Mouse (Mus musculus) A20 (cell line): ENCODE results near the gene 9630041A04Rik.

ENCODE experiments used
- DNase-seq: peaks from one replicate; pipeline ENCODE4 v3.0.0-alpha.2; 2011; ENCODE audit warnings: low read depth, low spot score

9630041A04Rik gene

DNA sequence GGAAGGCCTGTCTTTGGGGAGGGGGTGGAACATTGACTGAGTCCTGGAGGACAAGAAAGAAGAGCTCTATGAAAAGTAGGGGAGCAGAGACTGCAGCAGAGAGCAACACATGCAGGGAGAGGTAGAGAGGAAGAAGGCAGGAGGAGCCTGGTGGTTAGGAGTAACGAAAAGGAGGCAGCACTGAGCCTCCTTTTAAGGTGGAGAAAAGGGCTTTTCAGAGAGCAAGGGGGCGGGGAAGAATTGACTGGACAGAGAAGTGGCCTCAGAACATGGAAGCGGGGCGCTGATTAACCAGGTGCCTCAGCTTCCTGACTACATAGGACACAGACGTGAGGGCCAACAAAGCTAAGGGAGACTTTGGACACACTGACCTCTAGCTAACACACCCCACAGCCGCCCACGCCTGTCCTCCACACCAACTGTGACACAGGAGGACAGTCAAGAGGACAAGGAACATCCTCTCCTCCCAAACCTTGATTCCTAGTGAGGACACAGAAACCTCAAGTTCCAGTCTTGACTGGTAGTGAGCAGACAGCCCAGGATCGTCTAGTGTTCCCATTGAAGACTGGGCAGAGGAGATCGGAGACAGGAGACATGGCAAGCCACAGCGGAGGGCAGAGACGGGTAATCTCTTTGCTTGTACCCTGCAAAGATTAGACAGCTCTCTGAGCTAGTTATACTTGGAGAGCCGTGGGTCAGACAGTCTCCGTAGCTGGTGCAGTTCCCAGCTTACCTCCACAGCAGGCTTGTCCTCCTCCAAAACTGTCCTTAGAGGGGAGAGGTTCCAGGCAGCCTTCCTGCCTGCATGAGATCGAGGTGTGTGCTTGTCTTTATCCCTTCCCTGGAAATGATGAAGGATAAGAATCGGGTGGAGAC lies at the start of gene 9630041A04Rik:
TSS of gene 9630041A04Rik (plus strand) at position 246 of the 876 bp plus-strand sequence.
- no peak for DNase-seq

DNA sequence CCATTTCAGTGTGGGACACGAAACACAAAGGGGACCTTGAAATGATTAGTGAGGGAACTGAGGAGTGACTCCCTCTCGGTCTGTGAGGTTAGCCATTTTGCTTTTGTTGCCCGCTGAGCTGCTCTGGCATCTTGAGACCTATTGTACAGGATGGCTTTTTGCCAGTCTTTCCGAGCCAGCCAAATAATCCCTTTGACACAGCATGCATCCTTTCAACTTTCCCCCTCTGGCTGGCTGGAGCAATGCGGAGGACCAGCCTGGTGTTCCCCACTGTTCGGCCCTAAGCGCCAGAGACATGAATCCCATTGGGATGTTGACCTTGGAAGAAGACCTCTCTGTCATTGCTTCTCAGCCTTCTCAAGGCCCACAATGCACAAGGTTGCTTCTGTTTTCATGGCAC lies 37.7 kb upstream of the 9630041A04Rik start:
- DNase-seq = no peak

DNA sequence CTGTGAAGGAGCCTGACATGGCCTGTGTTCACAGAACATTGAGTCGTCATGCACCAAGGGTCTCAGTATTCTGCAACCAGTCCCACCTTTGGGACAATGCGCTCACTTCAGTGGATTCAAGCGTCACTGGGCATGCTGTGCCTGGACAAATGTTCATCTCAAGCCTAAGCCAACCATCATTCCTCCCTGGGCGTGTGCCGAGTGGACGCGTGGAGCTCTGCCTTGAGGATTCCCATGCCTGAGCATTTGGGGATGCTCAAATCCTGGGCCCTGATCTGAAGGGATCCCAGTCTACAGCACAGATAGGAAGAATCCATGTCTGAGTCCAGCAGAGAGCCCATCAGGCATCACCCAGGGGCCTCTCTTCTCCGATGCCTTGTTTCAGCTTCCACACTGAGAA lies 36.0 kb upstream of the 9630041A04Rik start:
- DNase-seq = no peak

DNA sequence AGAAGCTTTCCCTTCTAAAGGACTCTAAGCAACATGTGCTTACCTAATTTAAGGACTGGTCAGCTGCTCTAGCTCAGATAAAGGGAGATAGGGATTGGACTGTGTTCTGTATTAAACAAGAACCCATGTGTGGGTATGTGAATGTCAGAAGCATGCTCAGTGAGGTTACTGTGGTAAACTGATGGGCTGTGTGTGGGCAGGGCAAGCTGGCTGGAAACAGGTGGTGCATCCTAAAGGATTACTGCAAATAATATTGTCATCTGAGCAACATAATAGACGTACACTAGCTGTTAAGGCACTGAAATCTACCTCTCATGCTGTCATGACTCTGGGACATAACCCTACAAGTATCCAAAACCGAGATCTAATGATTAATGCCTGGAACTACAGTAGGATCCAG lies 28.0 kb upstream of the 9630041A04Rik start:
- DNase-seq = no peak

DNA sequence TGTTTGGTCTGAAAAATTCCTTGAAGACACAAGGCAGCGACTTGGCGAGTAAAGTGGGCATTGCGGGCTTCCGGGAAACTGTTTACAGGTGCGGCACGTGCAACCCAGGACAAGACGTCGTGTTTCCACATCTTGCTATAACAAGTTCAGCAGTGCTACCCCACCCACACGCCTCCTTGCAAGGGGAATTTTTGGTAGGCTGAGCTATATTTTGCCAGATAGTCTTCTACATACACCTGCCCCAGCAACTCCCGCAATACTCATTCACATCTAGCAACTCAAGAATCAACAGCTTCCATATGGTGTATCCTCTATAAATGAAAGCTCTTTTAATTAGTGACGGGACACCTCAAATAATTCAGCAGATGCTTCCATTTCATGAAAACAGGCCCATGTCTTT lies 20.5 kb upstream of the 9630041A04Rik start:
- no peak for DNase-seq

DNA sequence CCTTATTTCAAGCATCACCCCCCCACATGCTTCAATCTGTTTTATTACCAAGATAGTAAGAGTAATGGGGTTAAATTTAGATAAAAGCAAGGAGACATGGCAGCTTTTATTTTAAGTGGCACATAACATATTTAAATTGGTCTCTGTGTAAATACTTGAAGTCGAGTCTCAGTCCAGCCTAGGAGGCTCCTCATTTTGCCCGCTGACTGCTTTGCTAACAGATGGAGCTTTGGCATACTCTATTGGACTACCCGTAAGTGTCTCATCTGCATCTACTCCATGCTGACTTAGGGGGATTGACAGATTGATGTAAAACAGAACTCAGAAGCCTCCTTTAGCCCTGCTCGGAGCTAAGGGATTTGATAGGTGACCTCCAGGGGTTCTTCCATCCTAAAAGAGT lies 17.7 kb upstream of the 9630041A04Rik start:
- DNase-seq = no peak

DNA sequence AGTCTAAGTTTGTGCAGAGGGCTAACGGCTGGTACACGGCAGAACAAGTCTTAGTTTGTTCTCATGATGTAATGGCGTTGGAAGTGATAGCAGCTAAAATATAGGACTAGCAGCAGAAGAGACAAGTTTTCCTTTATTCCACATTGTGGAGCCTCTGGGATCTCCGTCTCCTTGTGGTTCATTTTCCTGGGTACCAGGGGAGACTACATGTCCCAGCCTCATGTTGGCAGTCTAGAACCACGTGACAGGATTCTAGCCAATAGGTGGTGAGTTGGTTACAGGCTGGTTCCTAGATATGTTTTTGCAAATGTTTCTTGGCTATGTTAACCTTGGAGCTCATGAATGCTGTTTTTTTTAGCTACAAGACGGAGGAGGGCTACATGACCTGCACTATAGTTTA lies 15.9 kb upstream of the 9630041A04Rik start:
- DNase-seq = no peak

DNA sequence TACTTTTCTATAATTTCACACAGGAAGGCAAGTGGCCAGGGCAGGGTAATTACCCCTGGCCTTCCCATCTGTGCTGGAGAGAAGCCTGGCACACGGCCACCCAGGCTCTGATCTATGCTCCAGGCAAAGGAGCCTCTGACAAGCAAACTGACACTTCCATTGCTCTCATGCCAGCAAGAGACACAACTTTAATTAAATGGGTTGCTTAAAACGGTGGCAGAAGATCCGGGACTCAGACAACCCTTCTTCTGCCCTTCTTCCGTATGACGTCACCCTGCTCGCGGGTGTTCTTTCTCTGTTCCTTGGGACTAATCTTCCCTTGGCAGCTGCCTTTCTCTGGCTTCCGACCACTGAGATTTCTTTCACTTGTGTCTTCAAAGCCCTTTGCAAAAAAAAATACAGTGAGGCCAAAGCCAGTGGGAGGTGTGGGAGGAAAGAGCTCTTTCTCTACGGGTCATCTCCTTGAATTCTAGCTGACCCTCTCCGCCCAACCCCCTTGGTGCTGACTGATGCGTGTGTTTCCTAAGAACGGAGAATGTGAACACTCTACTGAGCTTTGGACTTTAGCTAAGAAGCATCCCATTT lies 932 bp downstream of the 9630041A04Rik start:
- DNase-seq = no peak

DNA sequence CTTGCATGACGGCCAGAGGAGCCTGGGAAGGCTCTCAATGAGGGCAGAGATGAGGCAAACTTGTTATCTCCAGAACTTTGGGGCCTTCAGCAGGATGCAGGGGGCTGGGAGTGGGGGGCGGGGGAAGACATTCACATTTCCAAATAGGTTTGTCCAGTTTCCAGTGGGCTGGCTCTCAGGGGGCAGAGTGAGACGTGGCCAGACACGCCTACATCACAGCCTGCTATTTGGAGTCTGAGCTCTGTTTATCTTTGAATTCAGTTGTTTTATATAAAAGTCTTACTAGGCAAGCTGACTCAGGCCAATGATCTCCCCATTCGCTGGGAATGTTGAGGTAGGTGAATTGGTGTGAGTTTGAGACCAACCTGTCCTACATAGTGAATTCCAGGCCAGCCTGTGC lies 1.5 kb downstream of the 9630041A04Rik start:
- no peak for DNase-seq

DNA sequence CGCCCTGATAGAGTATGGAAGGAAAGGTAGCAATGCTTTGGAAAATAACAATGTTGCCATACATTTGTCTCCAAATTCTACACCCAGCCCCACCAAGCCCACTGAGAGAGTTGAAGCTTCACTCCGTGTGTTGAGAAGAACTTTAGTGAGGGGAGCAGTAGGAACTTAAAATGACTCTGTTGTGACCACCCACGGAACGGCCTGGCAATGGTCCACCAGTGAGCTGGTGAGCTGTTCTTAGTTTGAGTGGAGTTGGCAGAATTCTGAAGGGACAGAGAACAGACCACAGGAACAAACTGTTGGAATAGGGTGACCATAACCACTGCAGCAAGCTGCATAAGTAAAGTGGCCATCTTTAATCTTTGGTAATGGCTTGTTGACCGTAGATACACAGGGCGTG lies 7.0 kb downstream of the 9630041A04Rik start:
- DNase-seq = no peak

DNA sequence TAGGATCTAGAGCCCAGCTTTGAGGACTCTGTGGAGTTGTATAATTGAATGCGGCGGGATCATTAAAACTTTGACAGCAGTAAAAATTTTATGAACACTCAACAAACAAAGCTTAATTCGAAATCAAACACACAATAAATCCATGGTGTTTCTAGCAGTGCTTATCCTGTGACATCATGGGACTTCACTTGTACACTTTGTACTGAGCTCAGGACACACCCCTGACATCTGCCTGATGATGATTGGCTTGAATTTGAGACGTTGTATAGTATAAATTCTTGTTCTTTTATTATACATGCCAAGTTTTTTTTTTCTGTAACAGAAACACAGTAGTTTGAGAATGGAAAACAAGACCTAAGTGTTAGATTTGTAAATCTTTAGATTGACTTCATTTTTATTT lies 8.4 kb downstream of the 9630041A04Rik start:
- no peak for DNase-seq

DNA sequence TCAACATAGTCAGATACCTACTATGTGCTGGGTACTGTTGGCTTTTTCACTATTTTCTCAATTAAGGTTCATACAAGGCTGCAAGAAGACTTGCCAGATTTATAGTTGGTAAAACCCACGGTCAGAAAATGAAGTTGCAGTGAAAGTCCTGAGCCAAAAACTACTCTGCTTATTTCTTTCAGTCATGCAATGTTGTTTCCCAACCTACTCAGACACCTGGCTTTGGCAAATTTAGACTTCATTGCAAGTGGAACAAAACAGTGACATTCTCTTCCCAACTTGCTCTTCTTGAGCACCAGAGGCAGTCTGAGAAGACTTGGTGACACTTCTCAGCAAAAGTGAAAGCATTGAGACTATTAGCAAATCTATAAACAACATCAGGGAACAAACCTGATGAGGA lies 13.7 kb downstream of the 9630041A04Rik start:
- DNase-seq = no peak

DNA sequence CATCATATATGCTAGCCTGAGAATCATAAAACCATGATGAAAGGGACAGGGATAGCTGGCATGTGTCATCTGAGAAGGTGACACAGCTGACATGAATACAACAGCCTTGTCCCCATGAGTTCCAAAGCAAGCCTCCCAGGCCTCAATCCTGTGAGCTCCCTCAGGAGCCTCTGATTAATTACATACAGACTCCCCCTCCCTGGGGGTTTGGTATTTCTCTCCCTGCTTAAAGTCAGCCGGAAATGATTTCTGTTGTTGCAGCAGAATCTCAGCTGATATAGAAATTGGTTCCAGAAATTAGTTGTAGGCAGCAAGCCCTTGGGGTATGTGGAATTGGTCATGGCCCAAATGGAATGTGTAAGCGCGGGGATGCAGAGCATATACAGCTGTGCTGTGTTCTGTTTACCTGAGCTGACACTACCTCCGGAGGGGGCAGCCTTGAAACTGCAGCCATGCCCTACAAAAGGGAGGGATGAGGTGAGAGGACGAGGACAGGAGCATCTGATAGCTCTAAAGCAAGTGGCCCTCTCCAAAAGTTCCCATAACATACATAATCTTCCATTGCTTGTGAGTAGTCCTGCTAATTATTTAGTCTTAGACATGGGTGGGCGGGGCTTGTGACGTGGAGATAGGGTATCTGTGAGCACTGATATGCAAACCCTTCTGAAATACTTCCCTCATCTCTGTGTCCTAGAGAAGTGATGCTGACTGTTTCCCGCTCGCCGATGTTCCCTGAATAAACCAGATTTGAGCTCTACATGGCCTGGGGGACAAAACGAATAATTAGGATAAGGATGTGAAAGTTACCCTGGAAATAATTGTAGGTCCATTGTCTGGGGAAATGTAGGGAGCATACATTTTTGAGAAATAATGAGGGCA lies 15.7 kb downstream of the 9630041A04Rik start:
- DNase-seq = no peak

DNA sequence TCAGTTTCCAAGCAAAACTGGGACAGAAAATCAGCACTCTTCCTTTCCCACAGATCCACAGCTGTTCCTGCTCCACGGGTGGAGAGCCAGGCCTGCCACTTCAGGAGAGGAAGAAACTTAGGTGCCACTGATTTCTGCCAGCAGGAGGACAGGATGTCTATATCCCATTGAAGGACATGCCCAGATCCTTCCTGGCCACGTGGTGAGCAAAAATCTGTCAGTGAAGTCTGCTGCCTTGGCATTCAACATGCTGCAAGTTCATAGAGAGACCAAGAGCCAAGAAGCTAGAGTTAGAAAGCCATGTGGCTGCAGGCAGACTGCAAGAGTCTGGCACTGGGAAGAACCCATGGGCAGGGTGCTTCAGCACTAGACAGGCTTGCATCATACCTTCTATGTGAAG lies 21.7 kb downstream of the 9630041A04Rik start:
- DNase-seq = no peak

DNA sequence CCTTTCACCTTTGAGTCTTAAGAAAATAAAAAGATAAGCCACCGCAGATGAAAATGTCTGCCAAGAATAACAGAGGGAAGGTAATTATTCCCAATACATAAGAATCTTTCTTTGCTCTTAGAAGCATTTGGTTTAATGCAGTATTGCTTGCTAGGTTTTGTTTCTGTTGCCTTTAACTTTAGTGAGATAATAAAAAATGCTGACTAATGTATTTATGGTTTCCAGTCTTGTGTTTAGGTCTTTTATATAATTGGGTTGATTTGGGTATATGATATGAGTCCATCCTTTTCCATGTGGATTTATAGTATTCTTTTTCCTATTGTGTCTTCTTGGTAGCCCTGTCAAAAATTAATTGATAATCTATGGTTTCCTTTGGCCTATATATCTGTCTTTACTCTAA lies 36.2 kb downstream of the 9630041A04Rik start:
- DNase-seq = no peak

DNA sequence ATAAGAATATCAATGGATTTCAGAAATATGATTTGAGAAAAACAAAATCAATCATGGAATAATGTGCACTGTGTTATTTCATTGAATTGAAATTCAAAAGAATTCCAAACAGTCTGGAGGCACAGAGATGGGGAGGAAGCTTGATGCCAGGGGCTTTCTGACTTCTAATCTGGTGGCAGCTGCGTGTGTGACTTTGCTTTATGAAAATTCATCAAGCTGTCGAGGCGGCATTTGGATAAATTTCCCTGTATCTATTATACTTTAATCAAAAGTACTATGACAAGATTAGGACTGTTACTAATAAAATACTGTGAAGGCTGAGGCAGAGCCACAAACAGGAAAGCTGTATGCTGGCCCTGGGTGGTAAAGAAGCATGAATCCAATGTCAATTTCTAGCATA lies 41.8 kb downstream of the 9630041A04Rik start:
- no peak for DNase-seq

DNA sequence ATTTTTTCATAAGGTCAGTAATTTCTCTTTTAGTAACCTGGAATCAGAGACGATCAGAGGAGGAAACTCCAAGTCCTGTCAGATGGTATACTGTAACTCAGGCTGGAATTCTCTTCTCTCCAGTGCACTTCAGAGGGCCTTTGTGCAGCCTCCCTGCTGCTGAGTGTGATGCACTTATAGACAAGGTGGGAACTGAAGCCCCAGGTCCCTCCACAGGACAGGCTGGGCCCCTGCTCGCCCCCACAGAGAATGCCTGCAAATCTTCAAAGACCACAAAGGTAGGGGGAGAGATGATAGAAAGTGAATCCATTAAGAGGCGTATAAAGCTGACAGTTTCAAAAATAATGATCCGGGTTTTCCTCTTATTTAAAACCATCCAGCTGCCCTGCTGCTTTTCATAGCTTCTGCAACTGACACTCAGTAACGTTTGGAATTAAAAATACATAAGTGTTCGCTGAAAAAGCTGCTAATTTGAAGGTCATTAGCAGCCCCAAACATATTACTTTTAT lies 46.2 kb downstream of the 9630041A04Rik start:
- DNase-seq = no peak

DNA sequence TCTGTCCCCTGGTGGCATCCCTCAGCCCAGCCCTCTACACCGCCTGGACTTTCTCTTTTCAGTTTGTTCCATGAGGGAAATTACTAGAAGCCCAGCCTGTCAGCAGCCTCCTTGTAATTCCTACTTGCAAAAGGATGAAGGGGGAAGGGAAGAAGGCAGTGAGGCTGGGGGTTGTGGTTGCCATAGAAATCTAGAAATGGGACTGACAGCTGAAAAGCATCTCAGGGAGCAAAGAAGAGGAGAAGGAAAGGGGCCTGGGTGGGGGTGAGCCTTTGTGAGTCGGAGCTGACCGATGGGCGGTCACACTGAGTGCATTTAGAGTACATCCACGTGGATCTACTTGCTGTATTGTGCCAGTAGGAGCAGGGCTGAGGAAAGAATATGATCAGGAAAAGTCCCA lies 47.2 kb downstream of the 9630041A04Rik start:
- no peak for DNase-seq

DNA sequence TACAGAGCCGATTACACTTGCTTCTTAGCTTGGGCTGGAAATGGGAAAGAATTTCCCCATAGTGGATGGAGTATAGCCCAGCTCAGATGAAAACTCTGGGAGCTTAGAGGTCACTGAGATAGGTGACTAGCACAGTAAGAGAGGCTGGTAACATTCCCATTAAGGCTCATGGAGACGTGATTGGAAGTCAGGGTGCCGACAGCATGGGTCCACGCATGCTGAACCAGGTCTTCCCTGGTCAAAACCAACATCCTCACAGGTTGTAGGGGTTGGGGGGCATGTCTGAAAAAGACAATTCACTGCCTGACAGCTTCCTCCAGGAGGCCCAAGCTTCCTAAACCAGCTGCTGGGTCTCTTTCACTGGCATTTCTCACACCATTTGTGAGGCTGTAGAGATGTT lies 47.9 kb downstream of the 9630041A04Rik start:
- no peak for DNase-seq

DNA sequence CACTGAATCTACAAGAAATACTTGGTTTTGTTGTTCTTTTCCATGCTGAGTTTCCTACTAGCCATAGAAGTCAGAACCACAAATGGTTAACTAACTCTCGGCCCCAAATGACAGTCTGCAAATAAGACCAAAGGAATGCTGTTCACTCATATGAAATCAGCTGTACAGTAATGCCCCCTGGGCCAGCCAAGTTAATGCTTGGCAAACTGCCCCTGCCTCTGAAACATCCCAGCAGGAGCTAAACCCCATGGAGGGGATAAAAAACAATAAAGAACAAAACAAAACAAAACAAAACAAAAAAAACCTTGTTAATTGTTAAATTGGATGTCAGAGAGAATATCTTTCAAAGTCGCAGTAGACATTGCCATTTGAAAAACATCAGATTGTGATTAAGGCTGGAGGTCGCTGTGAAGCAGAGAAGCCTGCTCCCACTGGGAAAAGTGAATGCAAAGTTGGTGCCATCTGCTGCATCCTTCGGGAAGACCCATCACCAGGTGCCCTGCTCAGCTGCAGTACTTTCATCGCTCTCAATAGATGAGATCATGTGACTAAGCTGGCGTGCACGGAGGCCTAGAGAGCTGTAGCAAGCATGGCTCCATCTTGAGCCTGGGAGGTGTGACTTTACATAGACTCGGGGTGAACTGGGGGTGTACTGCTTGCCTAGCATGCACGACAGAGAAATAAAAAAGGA lies 49.7 kb downstream of the 9630041A04Rik start:
- DNase-seq = no peak

DNA sequence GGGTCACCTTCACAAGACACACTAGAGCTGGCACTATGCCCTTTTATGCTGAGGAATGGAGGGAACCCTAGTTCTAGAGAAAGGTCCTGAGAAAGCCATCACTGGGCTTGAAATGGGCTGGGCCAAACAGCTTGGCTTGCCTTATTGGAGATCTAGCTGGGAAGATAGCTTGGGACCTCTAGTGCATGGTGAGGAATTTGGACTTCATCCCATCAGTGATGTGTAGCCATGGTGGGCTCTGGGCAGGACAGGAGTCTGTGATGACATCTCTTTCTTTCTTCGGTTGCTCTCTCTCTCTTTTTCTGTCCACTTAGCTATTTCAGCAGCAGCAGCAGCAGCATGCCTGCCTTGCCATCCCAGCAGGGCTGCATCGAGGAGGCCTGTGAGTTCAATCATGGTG lies 53.4 kb downstream of the 9630041A04Rik start:
- no peak for DNase-seq

DNA sequence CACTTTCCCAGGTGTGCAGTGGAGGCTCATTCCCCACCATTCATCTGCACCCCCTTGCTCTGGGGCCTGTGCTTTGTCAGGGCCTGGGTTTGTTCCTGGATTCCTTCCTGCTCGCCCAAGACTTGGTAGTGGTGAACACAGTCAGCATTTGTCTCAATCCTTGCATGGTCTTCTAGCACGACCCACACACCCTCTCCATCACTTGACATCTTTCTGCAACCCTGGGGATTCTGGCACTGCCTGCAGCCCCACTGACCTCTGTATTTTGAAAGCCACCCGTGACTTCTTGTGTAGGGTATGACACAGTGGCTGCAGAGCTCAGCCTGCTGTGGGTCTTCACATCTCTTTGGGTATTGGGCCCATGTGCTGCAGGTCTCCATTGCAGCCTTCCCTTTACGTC lies 57.1 kb downstream of the 9630041A04Rik start:
- DNase-seq = no peak
